Mouse (Mus musculus) embryonic facial prominence, embryonic 10.5 days (tissue): ENCODE results near the gene Pkd1. TPM values are rescaled to one million over a fixed set of nuclear protein-coding genes. Genes with fewer than 3 reads are reported as not detected.

Source experiments
- DNase-seq: peaks from one replicate; pipeline ENCODE4 v3.0.0-alpha.2; 2017; ENCODE audit warnings: low spot score
- H3K27ac ChIP-seq: fragments of 300-500 bp; sonication (generic); replicated peaks from 2 replicates; pipeline ENCODE4 v1.5.1; 2016; ENCODE audit warnings: mild to moderate bottlenecking
- H3K27me3 ChIP-seq: fragments of 300-500 bp; sonication (generic); replicated peaks from 2 replicates; pipeline ENCODE4 v1.6.1; 2016; ENCODE audit warnings: low read depth, mild to moderate bottlenecking; ENCODE audit not compliant: poor library complexity, severe bottlenecking
- H3K36me3 ChIP-seq: fragments of 300-500 bp; sonication (generic); replicated peaks from 2 replicates; pipeline ENCODE4 v1.6.1; 2016; ENCODE audit warnings: mild to moderate bottlenecking, moderate library complexity
- H3K4me1 ChIP-seq: fragments of 300-500 bp; sonication (generic); 2 replicates; pipeline ENCODE4 v1.6.1; 2016
- H3K4me3 ChIP-seq: fragments of 300-500 bp; sonication (generic); 2 replicates; pipeline ENCODE4 v1.5.1; 2016; ENCODE audit warnings: mild to moderate bottlenecking, moderate library complexity
- H3K9me3 ChIP-seq: fragments of 300-500 bp; sonication (generic); 2 replicates; pipeline ENCODE4 v1.6.1; 2016; ENCODE audit warnings: mild to moderate bottlenecking
- WGBS: fragments of 180-500 bp; shearing (Covaris S2); methylation state at CpG from one replicate; pipeline ENCODE4 v1.1.7; 2016; 5-methylcytosine and 5-hydroxymethylcytosine counted together
- polyA plus RNA-seq: library from polyadenylated mRNA; unstranded; fragments of >200 nt; fragmentation: Nextera tagmentation; extraction: Ambion mirVana; gene quantifications from 2 replicates; pipeline ENCODE4 v1.2.1, GENCODE M21; 2016

Gene Pkd1
- polyA plus RNA-seq: 14.9 and 16.3 TPM in 2 replicates

GRCm38 (mm10) chr17:24549618-24550415, at the start of gene Pkd1:
TSS of gene Pkd1 (plus strand) at chr17:24549834.
- peak; percentile 100 for DNase-seq
- peaks cover 43% of the 10 kb centered on the region for H3K27me3 ChIP-seq
- no peaks in the 10 kb centered on the region for H3K9me3 ChIP-seq
- peak within 1 kb of the TSS; percentile 93 for H3K4me3 ChIP-seq
- peak within 1 kb of the TSS; percentile 97 for H3K27ac ChIP-seq
- H3K36me3 ChIP-seq: no peaks in the 10 kb centered on the region
- under 1% methylated on average over 72 of the region's 72 CpGs for WGBS
- peaks cover 37% of the 10 kb centered on the region for H3K4me1 ChIP-seq

- Histone ChIP-seq H3K27ac (no peak overlapping the region), H3K27me3 (peaks cover 19% of the 10 kb centered on the region), H3K4me1 (peaks cover 10% of the 10 kb centered on the region), H3K4me3 (no peak overlapping the region), H3K36me3 (peaks cover 67% of the 10 kb centered on the region), H3K9me3 (no peaks in the 10 kb centered on the region)
- WGBS: 41% methylated on average over 11 of the region's 11 CpGs
- peak; percentile 25 for DNase-seq
These were observed 47.4 kb upstream of the Pkd1 start for GRCm38 (mm10) chr17:24502208-24502607.

DNA sequence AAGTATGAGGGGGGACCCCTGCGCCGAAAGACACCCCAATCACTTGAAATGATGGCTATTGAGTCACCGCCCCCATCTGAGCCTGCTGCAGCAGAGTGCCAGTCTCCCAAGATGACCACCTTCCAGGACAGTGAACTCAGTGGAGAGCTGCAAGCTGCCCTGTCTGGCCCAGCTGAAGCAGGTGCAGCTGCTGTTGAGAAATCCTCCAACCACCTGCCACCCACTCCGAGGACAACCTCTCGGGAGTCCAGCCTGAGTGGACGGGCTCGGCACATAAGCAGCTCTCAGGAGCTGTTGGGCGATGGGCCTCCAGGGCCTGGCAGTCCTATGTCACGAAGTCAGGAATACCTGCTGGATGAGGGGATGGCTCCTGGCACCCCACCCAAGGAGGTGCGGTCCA, 45.5 kb upstream of the Pkd1 start:
- Histone ChIP-seq H3K9me3 (no peaks in the 10 kb centered on the region), H3K36me3 (peaks cover 79% of the 10 kb centered on the region), H3K27me3 (peaks cover 22% of the 10 kb centered on the region), H3K27ac (no peak overlapping the region), H3K4me1 (peaks cover 13% of the 10 kb centered on the region), H3K4me3 (no peak overlapping the region)
- 93% methylated on average over 10 of the region's 10 CpGs for WGBS
- DNase-seq: no peak

DNA sequence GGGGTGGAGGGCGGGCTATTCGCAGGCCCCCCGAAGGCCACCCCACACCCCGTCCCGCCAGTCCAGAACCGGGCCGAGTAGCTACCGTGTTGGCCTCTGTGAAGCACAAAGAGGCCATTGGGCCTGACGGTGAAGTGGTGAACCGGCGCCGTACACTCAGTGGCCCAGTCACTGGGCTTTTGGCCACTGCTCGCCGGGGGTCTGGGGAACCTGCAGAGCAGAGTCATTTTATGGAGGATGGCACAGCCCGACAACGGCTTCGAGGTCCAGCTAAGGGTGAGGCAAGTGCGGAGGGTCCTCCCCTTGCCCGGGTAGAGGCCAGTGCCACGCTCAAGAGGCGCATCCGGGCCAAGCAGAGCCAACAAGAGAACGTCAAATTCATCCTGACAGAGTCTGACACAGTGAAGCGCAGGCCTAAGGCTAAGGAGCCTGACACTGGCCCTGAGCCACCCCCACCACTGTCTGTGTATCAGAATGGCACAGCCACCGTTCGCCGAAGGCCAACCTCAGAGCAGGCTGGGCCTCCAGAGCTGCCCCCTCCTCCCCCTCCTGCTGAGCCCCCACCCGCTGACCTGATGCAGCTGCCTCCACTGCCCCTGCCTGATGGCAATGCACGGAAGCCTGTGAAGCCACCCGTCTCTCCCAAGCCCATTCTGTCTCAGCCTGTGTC, 44.2 kb upstream of the Pkd1 start:
- H3K9me3 ChIP-seq: no peaks in the 10 kb centered on the region
- H3K27me3 ChIP-seq: peaks cover 22% of the 10 kb centered on the region
- WGBS: 90% methylated on average over 30 of the region's 30 CpGs
- 0 out of 2 replicates have a peak overlapping the region, but pooled peaks have one; percentile 7 for H3K27ac ChIP-seq
- peaks cover 13% of the 10 kb centered on the region for H3K4me1 ChIP-seq
- peaks cover 92% of the 10 kb centered on the region for H3K36me3 ChIP-seq
- DNase-seq: no peak
- no peak overlapping the region for H3K4me3 ChIP-seq

DNA sequence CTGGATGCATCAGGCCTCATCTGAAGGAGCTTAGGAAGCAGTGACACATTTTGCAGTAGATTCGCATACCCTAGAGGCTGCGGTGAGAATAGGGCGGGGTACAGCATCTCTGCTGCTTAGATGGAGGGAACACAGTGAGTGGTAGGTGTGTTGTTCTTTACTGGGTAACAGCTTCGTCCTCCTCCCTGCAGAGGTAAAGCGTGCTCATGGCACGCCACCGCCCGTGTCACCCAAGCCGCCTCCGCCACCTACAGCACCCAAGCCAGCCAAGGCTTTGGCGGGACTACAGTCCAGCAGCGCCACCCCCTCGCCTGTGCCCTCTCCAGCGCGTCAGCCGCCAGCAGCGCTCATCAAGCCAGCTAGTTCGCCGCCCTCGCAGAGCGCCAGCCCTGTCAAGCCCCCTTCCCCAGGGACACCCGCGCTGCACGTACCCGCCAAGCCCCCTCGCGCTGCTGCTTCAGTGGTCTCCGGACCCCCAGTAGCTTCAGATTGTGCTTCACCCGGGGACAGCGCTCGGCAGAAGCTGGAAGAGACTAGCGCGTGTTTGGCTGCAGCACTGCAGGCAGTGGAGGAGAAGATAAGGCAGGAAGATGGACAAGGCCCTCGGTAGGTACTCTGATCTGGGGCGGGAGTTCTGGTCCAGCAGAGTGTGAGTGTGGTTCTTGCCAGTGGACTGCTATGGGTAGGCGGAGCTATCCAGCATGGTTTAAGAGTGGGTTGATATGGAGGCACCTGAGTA, 43.1 kb upstream of the Pkd1 start:
- Histone ChIP-seq H3K4me3 (peak overlapping the region; percentile 44), H3K27ac (peak overlapping the region; percentile 4; the same call in 1 of the 2 replicates)

DNA sequence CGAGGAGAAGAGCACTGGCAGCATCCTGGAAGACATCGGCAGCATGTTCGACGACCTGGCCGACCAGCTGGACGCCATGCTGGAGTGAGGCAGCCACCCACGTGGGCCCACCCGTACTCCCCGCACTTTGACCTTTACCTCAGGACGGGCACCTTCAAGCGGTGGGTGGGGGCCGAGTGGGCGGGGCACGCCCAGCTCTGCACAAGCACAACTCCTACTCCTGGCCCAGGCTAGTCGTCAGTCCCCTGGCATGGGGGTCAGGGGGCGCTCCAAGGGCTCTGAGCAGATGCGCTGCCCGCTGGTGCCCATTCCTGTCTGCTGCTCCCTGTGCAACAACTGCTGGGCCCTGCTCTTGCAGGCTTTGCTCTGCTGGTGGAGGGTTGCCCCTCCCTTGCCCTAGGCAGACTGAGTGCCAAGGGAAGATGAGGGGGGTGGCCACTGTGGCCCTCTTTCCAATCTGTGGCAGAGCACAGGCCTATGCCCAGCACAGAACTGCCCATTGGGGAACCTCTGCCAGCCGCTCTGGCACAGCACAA, 42.4 kb upstream of the Pkd1 start:
- Histone ChIP-seq H3K4me1 (peaks cover 13% of the 10 kb centered on the region), H3K4me3 (0 out of 2 replicates have a peak overlapping the region, but pooled peaks have one; percentile 8), H3K36me3 (peaks cover 95% of the 10 kb centered on the region), H3K27me3 (peaks cover 22% of the 10 kb centered on the region), H3K27ac (no peak overlapping the region), H3K9me3 (no peaks in the 10 kb centered on the region)
- 51% methylated on average over 19 of the region's 19 CpGs for WGBS
- DNase-seq: peak; percentile 31

More for the DNA sequence above, 43.1 kb upstream of the Pkd1 start:
- WGBS: 27% methylated on average over 36 of the region's 36 CpGs
- Histone ChIP-seq H3K4me1 (peaks cover 13% of the 10 kb centered on the region), H3K36me3 (peaks cover 94% of the 10 kb centered on the region), H3K27me3 (peaks cover 22% of the 10 kb centered on the region), H3K9me3 (no peaks in the 10 kb centered on the region)
- peak; percentile 33 for DNase-seq

GRCm38 (mm10) chr17:24507806-24508460, 41.7 kb upstream of the Pkd1 start:
- H3K27ac ChIP-seq: no peak overlapping the region
- H3K4me3 ChIP-seq: no peak overlapping the region
- WGBS: 87% methylated on average over 12 of the region's 12 CpGs
- peaks cover 22% of the 10 kb centered on the region for H3K27me3 ChIP-seq
- DNase-seq: no peak
- peaks cover 98% of the 10 kb centered on the region for H3K36me3 ChIP-seq
- peaks cover 13% of the 10 kb centered on the region for H3K4me1 ChIP-seq
- H3K9me3 ChIP-seq: no peaks in the 10 kb centered on the region

- Histone ChIP-seq H3K27ac (no peak overlapping the region), H3K9me3 (no peaks in the 10 kb centered on the region), H3K27me3 (no peaks in the 10 kb centered on the region), H3K36me3 (peaks cover 100% of the 10 kb centered on the region), H3K4me1 (no peaks in the 10 kb centered on the region), H3K4me3 (peak overlapping the region; percentile 14; the same call in 1 of the 2 replicates)
- WGBS: 64% methylated on average over 5 of the region's 5 CpGs
- peak; percentile 60 for DNase-seq
These were observed 36.0 kb upstream of the Pkd1 start for GRCm38 (mm10) chr17:24513609-24514008.

GRCm38 (mm10) chr17:24514270-24515257, 35.1 kb upstream of the Pkd1 start:
- no peaks in the 10 kb centered on the region for H3K27me3 ChIP-seq
- H3K27ac ChIP-seq: no peak overlapping the region
- peaks cover 100% of the 10 kb centered on the region for H3K36me3 ChIP-seq
- WGBS: 90% methylated on average over 24 of the region's 24 CpGs
- H3K4me3 ChIP-seq: peak overlapping the region; percentile 11; the same call in 1 of the 2 replicates
- no peaks in the 10 kb centered on the region for H3K9me3 ChIP-seq
- H3K4me1 ChIP-seq: no peaks in the 10 kb centered on the region
- no peak for DNase-seq

DNA sequence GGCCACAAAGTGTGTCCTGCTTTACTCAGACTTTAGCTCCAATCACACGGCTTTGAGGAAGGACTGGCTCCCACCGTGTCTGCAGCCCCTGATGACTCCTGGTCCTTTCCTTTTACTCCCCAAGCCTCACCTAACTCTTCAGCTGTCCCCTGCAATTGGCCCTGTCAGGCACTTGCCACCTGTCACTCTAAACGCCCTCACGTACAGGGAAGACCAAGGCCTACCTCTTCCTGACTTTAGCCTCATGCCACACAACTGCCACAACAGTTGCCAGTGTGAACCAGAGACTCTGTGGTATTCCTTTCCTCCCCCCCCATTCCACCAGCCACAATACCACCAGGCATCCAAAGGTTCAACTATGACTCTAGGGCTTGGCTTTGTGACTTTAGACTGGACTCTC, 29.2 kb upstream of the Pkd1 start:
- H3K36me3 ChIP-seq: peaks cover 88% of the 10 kb centered on the region
- 92% methylated on average over 4 of the region's 4 CpGs for WGBS

DNA sequence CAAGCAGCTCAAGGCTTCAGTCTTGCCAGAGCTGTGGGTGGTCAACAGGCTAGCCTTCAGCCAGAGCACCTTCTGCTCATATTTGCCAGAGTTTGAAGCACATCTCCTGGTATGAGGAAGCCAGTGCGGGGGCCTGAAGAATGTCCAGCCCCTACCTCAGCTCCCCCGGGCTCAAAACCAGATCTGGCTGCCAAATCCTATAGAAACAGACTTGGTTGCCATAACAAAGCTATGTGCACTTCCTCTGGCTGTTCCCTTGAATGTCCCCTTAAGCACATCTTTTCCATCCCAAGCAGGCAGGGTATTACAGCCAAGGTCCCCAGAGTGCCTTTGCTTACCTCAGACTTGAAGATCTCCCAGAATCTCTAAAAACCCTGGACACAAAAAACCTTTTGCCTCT, 24.9 kb upstream of the Pkd1 start:
- H3K27me3 ChIP-seq: no peaks in the 10 kb centered on the region
- peaks cover 57% of the 10 kb centered on the region for H3K36me3 ChIP-seq
- WGBS: 86% methylated on average over 2 of the region's 2 CpGs
- H3K4me1 ChIP-seq: peaks cover 25% of the 10 kb centered on the region
- no peak overlapping the region for H3K27ac ChIP-seq
- DNase-seq: no peak
- H3K9me3 ChIP-seq: no peaks in the 10 kb centered on the region
- no peak overlapping the region for H3K4me3 ChIP-seq

More for the DNA sequence above, 29.2 kb upstream of the Pkd1 start:
- H3K27me3 ChIP-seq: no peaks in the 10 kb centered on the region
- no peak overlapping the region for H3K4me3 ChIP-seq
- H3K4me1 ChIP-seq: peaks cover 4% of the 10 kb centered on the region; the same call in 1 of the 2 replicates
- no peak for DNase-seq
- no peak overlapping the region for H3K27ac ChIP-seq
- H3K9me3 ChIP-seq: no peaks in the 10 kb centered on the region
